Mouse (Mus musculus) testis, adult 2 months (tissue): ENCODE measurements around the gene Nxf7.
"Not testable (repeated sequence)": the region's sequence is repeated elsewhere in the genome, so short reads cannot be mapped to it uniquely, and the experiment has no call there.

Experiments
- CTCF ChIP-seq: fragments of 200-500 bp; IDR thresholded peaks from 2 replicates; pipeline ENCODE4 v1.5.1; 2012; ENCODE audit warnings: low read depth, mild to moderate bottlenecking, inconsistent platforms, low read length, moderate library complexity; ENCODE audit not compliant: control insufficient read depth, insufficient read depth, insufficient replicate concordance
- POLR2A ChIP-seq: fragments of 200-500 bp; IDR thresholded peaks from 2 replicates; pipeline ENCODE4 v1.6.1; 2012; ENCODE audit warnings: low read depth, mild to moderate bottlenecking, inconsistent platforms, low read length, moderate library complexity; ENCODE audit not compliant: control insufficient read depth

DNA sequence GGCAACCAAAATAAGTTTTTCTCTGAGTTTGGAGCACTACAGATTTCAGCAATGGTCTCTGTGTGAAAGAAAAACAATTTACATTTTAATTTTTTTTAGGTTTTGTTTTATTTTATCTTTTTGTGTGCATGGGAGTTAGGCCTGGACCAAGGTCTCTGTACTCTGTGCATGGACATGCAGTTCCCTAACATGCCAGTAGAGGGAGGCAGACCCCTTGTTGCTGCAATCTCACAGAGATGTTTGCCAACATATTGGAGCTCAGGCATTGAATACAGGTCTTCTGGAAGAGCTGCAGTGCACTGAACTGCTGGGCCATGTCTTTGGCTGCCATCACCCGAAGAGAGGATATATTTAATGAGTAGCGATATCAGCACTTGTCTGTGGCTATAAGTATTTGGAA lies 29.1 kb downstream of the Nxf7 start:
- TF ChIP-seq POLR2A = not testable (repeated sequence)
- peak; percentile 41; the same call in 1 of the 2 replicates for TF ChIP-seq CTCF
